In genomic region chr14:31131272-31131821, GRCm38 (mm10) we compare ENCODE assay signal across 7 mouse cellular contexts. TPM values are rescaled to one million over a fixed set of nuclear protein-coding genes. Genes with fewer than 3 reads are reported as not detected.
DNase-seq lines count a peak whose midpoint lies in the region; ATAC-seq lines count a peak whose summit lies in the region.

No protein-coding gene starts in this region.

- no peak for ATAC-seq in embryonic facial prominence, embryonic 15.5 days (ENCODE audit: insufficient number of reproducible peaks, low FRiP score, low TSS enrichment, low read depth)
- ATAC-seq in intestine, embryonic 16.5 days = peak; percentile 2; the same call in 1 of the 2 replicates
- ATAC-seq in midbrain, embryonic 12.5 days (ENCODE audit: low FRiP score, low read depth) = no peak; the same call in 1 of the 2 replicates

- H3K4me1 ChIP-seq in embryonic facial prominence, embryonic 15.5 days = peaks cover 63% of the 10 kb centered on the region
- peaks cover 37% of the 10 kb centered on the region for H3K4me1 ChIP-seq in intestine, embryonic 16.5 days (ENCODE audit: control insufficient read depth, insufficient read depth, low read length)
- H3K4me1 ChIP-seq in midbrain, embryonic 12.5 days = peaks cover 48% of the 10 kb centered on the region

- DNase-seq in 3134 (ENCODE audit: extremely low read depth, insufficient read length, low spot score) (peak; percentile 63), 3T3-L1 (ENCODE audit: low read depth, low spot score) (peak; percentile 9)
- DNase-seq in right cerebral cortex, postnatal 10 days (ENCODE audit: low spot score in 2 of 2) = no peak
- DNase-seq in layer of hippocampus, adult 8-10 months (ENCODE audit: low spot score in 2 of 2) = no peak

- peak overlapping the region; percentile 91 for H3K9ac ChIP-seq in embryonic facial prominence, embryonic 15.5 days
- peak overlapping the region; percentile 91 for H3K9ac ChIP-seq in intestine, embryonic 16.5 days (ENCODE audit: low read depth, low read length)
- peak overlapping the region; percentile 95 for H3K9ac ChIP-seq in midbrain, embryonic 12.5 days (replicated peaks)

- peak overlapping the region; percentile 90 for H3K4me3 ChIP-seq in embryonic facial prominence, embryonic 15.5 days (replicated peaks)
- peak overlapping the region; percentile 92 for H3K4me3 ChIP-seq in intestine, embryonic 16.5 days (ENCODE audit: low read length)
- H3K4me3 ChIP-seq in midbrain, embryonic 12.5 days = peak overlapping the region; percentile 84

- 1% methylated on average over 43 of the region's 43 CpGs for WGBS in embryonic facial prominence, embryonic 15.5 days
- WGBS in intestine, embryonic 16.5 days = under 1% methylated on average over 43 of the region's 43 CpGs
- under 1% methylated on average over 43 of the region's 43 CpGs for WGBS in midbrain, embryonic 12.5 days

- peaks cover 18% of the 10 kb centered on the region for H3K36me3 ChIP-seq in embryonic facial prominence, embryonic 15.5 days
- peaks cover 8% of the 10 kb centered on the region; the same call in 1 of the 2 replicates for H3K36me3 ChIP-seq in intestine, embryonic 16.5 days (ENCODE audit: control insufficient read depth, insufficient read depth, low read length)
- H3K36me3 ChIP-seq in midbrain, embryonic 12.5 days = peaks cover 32% of the 10 kb centered on the region

- no peaks in the 10 kb centered on the region for H3K27me3 ChIP-seq in embryonic facial prominence, embryonic 15.5 days
- no peaks in the 10 kb centered on the region for H3K27me3 ChIP-seq in intestine, embryonic 16.5 days (replicated peaks; ENCODE audit: control insufficient read depth, insufficient read depth, low read length)
- no peaks in the 10 kb centered on the region for H3K27me3 ChIP-seq in midbrain, embryonic 12.5 days

- H3K9me3 ChIP-seq in embryonic facial prominence, embryonic 15.5 days (replicated peaks) = no peaks in the 10 kb centered on the region
- H3K9me3 ChIP-seq in intestine, embryonic 16.5 days (ENCODE audit: control insufficient read depth, low read length) = no peaks in the 10 kb centered on the region
- H3K9me3 ChIP-seq in midbrain, embryonic 12.5 days = no peaks in the 10 kb centered on the region

- H3K27ac ChIP-seq in embryonic facial prominence, embryonic 15.5 days (replicated peaks) = peak overlapping the region; percentile 81
- peak overlapping the region; percentile 73; the same call in 1 of the 2 replicates for H3K27ac ChIP-seq in intestine, embryonic 16.5 days (ENCODE audit: low read length)
- H3K27ac ChIP-seq in midbrain, embryonic 12.5 days (replicated peaks) = peak overlapping the region; percentile 91

- peak overlapping the region; percentile 73 for H3K4me2 ChIP-seq in embryonic facial prominence, embryonic 15.5 days (replicated peaks)
- H3K4me2 ChIP-seq in intestine, embryonic 16.5 days (ENCODE audit: low read depth, low read length) = peak overlapping the region; percentile 82
- peak overlapping the region; percentile 74 for H3K4me2 ChIP-seq in midbrain, embryonic 12.5 days (replicated peaks)

RNA-seq across cellular contexts. Expression of gene Nt5dc2, which starts 0.5 kb away (rescaled TPM):
- polyA plus RNA-seq in embryonic facial prominence, embryonic 15.5 days (2015; fragmentation: Nextera tagmentation; extraction: Ambion mirVana) = 393 and 421 TPM in 2 replicates
- 205 and 208 TPM in 2 replicates for polyA plus RNA-seq in intestine, embryonic 16.5 days (2015; fragmentation: Nextera tagmentation; extraction: Ambion mirVana)
- 446 and 464 TPM in 2 replicates for polyA plus RNA-seq in midbrain, embryonic 12.5 days (2016; fragmentation: Nextera tagmentation; extraction: Ambion mirVana)
- 1 to 10 TPM; 5.9 to 8.8 (median 7.8) TPM for total RNA-seq in layer of hippocampus, adult 8-10 months (2022)

RNA-seq across cellular contexts. Expression of gene Smim4, which starts 2.6 kb away (rescaled TPM):
- 61.3 and 67.3 TPM in 2 replicates for polyA plus RNA-seq in embryonic facial prominence, embryonic 15.5 days (2015; fragmentation: Nextera tagmentation; extraction: Ambion mirVana)
- polyA plus RNA-seq in intestine, embryonic 16.5 days (2015; fragmentation: Nextera tagmentation; extraction: Ambion mirVana) = 87.6 and 92.2 TPM in 2 replicates
- 61.1 and 62.3 TPM in 2 replicates for polyA plus RNA-seq in midbrain, embryonic 12.5 days (2016; fragmentation: Nextera tagmentation; extraction: Ambion mirVana)
- total RNA-seq in layer of hippocampus, adult 8-10 months (2022) = 10 to 100 TPM; 19.5 to 43.1 (median 26.7) TPM

RNA-seq across cellular contexts. Expression of gene Stab1, which starts 37.1 kb away (rescaled TPM):
- 50.6 and 66.2 TPM in 2 replicates for polyA plus RNA-seq in embryonic facial prominence, embryonic 15.5 days (2015; fragmentation: Nextera tagmentation; extraction: Ambion mirVana)
- 19.0 and 24.5 TPM in 2 replicates for polyA plus RNA-seq in intestine, embryonic 16.5 days (2015; fragmentation: Nextera tagmentation; extraction: Ambion mirVana)
- 39.7 and 40.3 TPM in 2 replicates for polyA plus RNA-seq in midbrain, embryonic 12.5 days (2016; fragmentation: Nextera tagmentation; extraction: Ambion mirVana)
- 10 to 100 TPM; 17.6 to 27.0 (median 25.1) TPM for total RNA-seq in layer of hippocampus, adult 8-10 months (2022)

Comparison
In these comparisons a context has a peak if more than half of its experiments do, and no peak if none do; other contexts are left out.
1. DNase-seq: peak in 3134 (single experiment) and 3T3-L1 (single experiment); none in right cerebral cortex, postnatal 10 days (0 of 2) and layer of hippocampus, adult 8-10 months (0 of 2).
2. Peak in every context shown above with its lines, with median percentiles within 50 percentile points of each other: H3K27ac ChIP-seq, H3K4me2 ChIP-seq, H3K4me3 ChIP-seq and H3K9ac ChIP-seq.